ENCODE assay signal across 21 mouse cellular contexts in the genomic region with DNA sequence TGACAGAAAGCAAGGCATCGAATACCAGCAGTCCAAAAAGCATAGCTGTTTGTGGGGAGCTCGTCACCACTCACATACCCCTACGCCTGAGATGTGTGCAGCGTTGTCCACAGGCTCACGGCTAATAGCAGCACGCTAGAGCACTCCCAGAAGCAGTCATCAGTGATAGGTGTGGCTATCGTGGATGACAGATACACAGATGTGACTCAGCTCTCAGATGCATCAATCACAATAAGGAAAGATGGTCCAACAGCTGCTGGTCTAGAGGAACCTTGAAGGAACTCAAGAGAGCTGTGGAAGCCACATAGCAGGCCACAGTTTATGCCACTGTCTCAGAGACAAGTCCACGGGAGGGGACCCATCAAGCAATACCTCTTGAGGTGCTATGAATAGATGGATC. TPM values are rescaled to one million over a fixed set of nuclear protein-coding genes. Genes with fewer than 3 reads are reported as not detected.
A peak's percentile ranks its signal among the peaks of the same experiment; 100 is the strongest.
DNase-seq lines count a peak whose midpoint lies in the region; ATAC-seq and TF ChIP-seq lines count a peak whose summit lies in the region.
"Had no signal": no experiment of that assay in that cellular context is flagged by ENCODE, and none has a peak within 500 bp of the region (broad histone marks: within the 10 kb centered on the region; RNA-seq: fewer than 3 reads in every experiment).

No protein-coding gene starts in this region.

- no peak for TF ChIP-seq CTCF in liver, adult 2 months (IDR thresholded peaks at IDR 0.05; ENCODE audit: low read depth, low read length)

- intact Hi-C loops in heart, postnatal 36 days (cut with DNase I): loop anchor here (2.0 kb wide), 1 partner anchor 39 kb away; no protein-coding TSS in a partner anchor

- H3K4me3 ChIP-seq in heart, embryonic 13.5 days: no peak overlapping the region
- H3K4me3 ChIP-seq in liver, adult 2 months (ENCODE audit: insufficient read depth, low read depth, low read length): no peak overlapping the region
- no peak overlapping the region for H3K4me3 ChIP-seq in heart, embryonic 16.5 days (ENCODE audit: low read length)
- H3K4me3 ChIP-seq: embryonic facial prominence, embryonic 12.5 days; limb, embryonic 10.5 days; liver, embryonic 15.5 days had no signal

- no peak overlapping the region for H3K4me2 ChIP-seq in heart, embryonic 13.5 days
- no peak overlapping the region for H3K4me2 ChIP-seq in heart, embryonic 16.5 days (ENCODE audit: low read depth, low read length)
- H3K4me2 ChIP-seq: embryonic facial prominence, embryonic 12.5 days; liver, embryonic 15.5 days had no signal

- H3K36me3 ChIP-seq in heart, embryonic 13.5 days: no peaks in the 10 kb centered on the region
- no peaks in the 10 kb centered on the region for H3K36me3 ChIP-seq in liver, adult 2 months (ENCODE audit: control insufficient read depth, insufficient read depth, low read length)
- H3K36me3 ChIP-seq in heart, embryonic 16.5 days (ENCODE audit: control insufficient read depth, insufficient read depth): no peaks in the 10 kb centered on the region
- H3K36me3 ChIP-seq: embryonic facial prominence, embryonic 12.5 days; limb, embryonic 10.5 days; liver, embryonic 15.5 days had no signal

- TF ChIP-seq POLR2A in liver, adult 2 months (IDR thresholded peaks at IDR 0.05; ENCODE audit: extremely low read depth, insufficient read depth, low read length): no peak

- H3K27ac ChIP-seq in heart, embryonic 13.5 days (replicated peaks): peak overlapping the region; percentile 61
- peak overlapping the region; percentile 72 for H3K27ac ChIP-seq in liver, adult 2 months (replicated peaks; ENCODE audit: insufficient read depth, low read depth, low read length)
- H3K27ac ChIP-seq in heart, embryonic 16.5 days (ENCODE audit: low read length): peak overlapping the region; percentile 80
- H3K27ac ChIP-seq: embryonic facial prominence, embryonic 12.5 days; liver, embryonic 15.5 days had no signal

- no peaks in the 10 kb centered on the region for H3K79me2 ChIP-seq in liver, adult 2 months (ENCODE audit: control insufficient read depth, insufficient read depth, low read length)

- no peaks in the 10 kb centered on the region; the same call in 1 of the 2 replicates for H3K27me3 ChIP-seq in heart, embryonic 13.5 days (replicated peaks)
- no peaks in the 10 kb centered on the region for H3K27me3 ChIP-seq in liver, adult 2 months (ENCODE audit: control insufficient read depth, insufficient read depth, low read length)
- no peaks in the 10 kb centered on the region for H3K27me3 ChIP-seq in heart, embryonic 16.5 days (ENCODE audit: control insufficient read depth, insufficient read depth, low read length)
- H3K27me3 ChIP-seq: embryonic facial prominence, embryonic 12.5 days; Patski had no signal

- H3K4me1 ChIP-seq in heart, embryonic 13.5 days: peaks cover 38% of the 10 kb centered on the region
- H3K4me1 ChIP-seq in liver, adult 2 months (ENCODE audit: control insufficient read depth, insufficient read depth, low read length): peaks cover 12% of the 10 kb centered on the region
- H3K4me1 ChIP-seq in heart, embryonic 16.5 days (ENCODE audit: control insufficient read depth, insufficient read depth, low read length): peaks cover 38% of the 10 kb centered on the region

- 51% methylated on average over 8 of the region's 8 CpGs for WGBS in heart, embryonic 13.5 days
- 78% methylated on average over 8 of the region's 8 CpGs for WGBS in liver, adult 2 months
- WGBS in heart, embryonic 16.5 days: 55% methylated on average over 8 of the region's 8 CpGs

- peak; percentile 45 for DNase-seq in adrenal gland, adult 8-10 months
- no peak for DNase-seq in adrenal gland, postnatal 10 days
- no peak for DNase-seq in heart, postnatal 36 days
- DNase-seq in liver, adult 2 months (ENCODE audit: extremely low read depth, low read depth, low spot score): no peak
- DNase-seq in liver: no peak
- DNase-seq in cerebellum, postnatal 36 days: no peak
- DNase-seq: cerebellum, adult 8-10 months had no signal

- no peaks in the 10 kb centered on the region for H3K9me3 ChIP-seq in heart, embryonic 13.5 days
- no peaks in the 10 kb centered on the region for H3K9me3 ChIP-seq in heart, embryonic 16.5 days (replicated peaks; ENCODE audit: control insufficient read depth, low read length)
- H3K9me3 ChIP-seq: embryonic facial prominence, embryonic 12.5 days; limb, embryonic 10.5 days; liver, embryonic 15.5 days had no signal

- H3K9ac ChIP-seq in heart, embryonic 13.5 days: peak overlapping the region; percentile 33; the same call in 1 of the 2 replicates
- H3K9ac ChIP-seq in liver, adult 2 months (ENCODE audit: low read depth, low read length): no peak overlapping the region
- H3K9ac ChIP-seq in heart, embryonic 16.5 days (ENCODE audit: low read length): no peak overlapping the region
- H3K9ac ChIP-seq: embryonic facial prominence, embryonic 12.5 days; liver, embryonic 15.5 days had no signal

- ATAC-seq in heart, embryonic 13.5 days (ENCODE audit: extremely low read depth, insufficient number of reproducible peaks, low FRiP score, low TSS enrichment): no peak
- no peak for ATAC-seq in heart, embryonic 16.5 days (replicated peaks; ENCODE audit: extremely low read depth, insufficient read depth, low FRiP score)
- ATAC-seq: forebrain, embryonic 16.5 days; Patski had no signal

RNA-seq across cellular contexts. Expression of gene Notch1, which starts 27.3 kb away (rescaled TPM):
- 10 to 100 TPM; 23.7 to 32.6 (median 28.4) TPM for total RNA-seq in adrenal gland, adult 8-10 months (2022)
- total RNA-seq in adrenal gland, postnatal 10 days (2021): 10 to 100 TPM; 27.1 to 36.4 TPM
- 11.4 and 12.1 TPM in 2 replicates for polyA plus RNA-seq in heart, embryonic 13.5 days (2015; fragmentation: Nextera tagmentation; extraction: Ambion mirVana)
- 10 to 100 TPM; 29.5 to 34.0 TPM for total RNA-seq in heart, postnatal 36 days (2021)
- total RNA-seq in liver, adult 2 months (2014; rRNA removed): 6.2 and 13.8 TPM in 2 replicates
- polyA plus RNA-seq in liver, adult 2 months (2012; rRNA removed): 9.1 and 9.7 TPM in 2 replicates
- 17.9 and 21.8 TPM in 2 replicates for polyA plus RNA-seq in heart, embryonic 16.5 days (2015; fragmentation: Nextera tagmentation; extraction: Ambion mirVana)

RNA-seq across cellular contexts. Expression of gene Egfl7, which starts 36.0 kb away (rescaled TPM):
- 100 to 1,000 TPM; 105 to 245 (median 172) TPM for total RNA-seq in adrenal gland, adult 8-10 months (2022)
- total RNA-seq in adrenal gland, postnatal 10 days (2021): 100 to 1,000 TPM; 210 to 304 TPM
- 170 and 185 TPM in 2 replicates for polyA plus RNA-seq in heart, embryonic 13.5 days (2015; fragmentation: Nextera tagmentation; extraction: Ambion mirVana)
- 100 to 1,000 TPM; 146 to 183 TPM for total RNA-seq in heart, postnatal 36 days (2021)
- total RNA-seq in liver, adult 2 months (2014; rRNA removed): 58.6 and 67.0 TPM in 2 replicates
- 60.7 and 90.0 TPM in 2 replicates for polyA plus RNA-seq in liver, adult 2 months (2012; rRNA removed)
- polyA plus RNA-seq in heart, embryonic 16.5 days (2015; fragmentation: Nextera tagmentation; extraction: Ambion mirVana): 188 and 216 TPM in 2 replicates

RNA-seq across cellular contexts. Expression of gene Gm20532, which starts 42.7 kb away (rescaled TPM):
- total RNA-seq in adrenal gland, adult 8-10 months (2022): not detected
- not detected for total RNA-seq in adrenal gland, postnatal 10 days (2021)
- polyA plus RNA-seq in heart, embryonic 13.5 days (2015; fragmentation: Nextera tagmentation; extraction: Ambion mirVana): not detected in 2 replicates
- total RNA-seq in heart, postnatal 36 days (2021): not detected
- total RNA-seq in liver, adult 2 months (2014; rRNA removed): not detected in 2 replicates
- polyA plus RNA-seq in liver, adult 2 months (2012; rRNA removed): not detected in 2 replicates
- not detected in 2 replicates for polyA plus RNA-seq in heart, embryonic 16.5 days (2015; fragmentation: Nextera tagmentation; extraction: Ambion mirVana)
- total RNA-seq: granulocyte monocyte progenitor cell, adult 5-6 weeks; layer of hippocampus, adult 8-10 months; left cerebral cortex, adult 18-20 months; midbrain, postnatal 0 days had no signal
- polyA plus RNA-seq: cortical plate, adult 2 months; embryonic facial prominence, embryonic 12.5 days; forebrain, embryonic 16.5 days; limb, embryonic 10.5 days; liver, embryonic 15.5 days; neural tube, embryonic 11.5 days; Patski; urinary bladder, adult 2 months had no signal
